8 mouse cellular contexts compared by ENCODE assay signal in the genomic region with DNA sequence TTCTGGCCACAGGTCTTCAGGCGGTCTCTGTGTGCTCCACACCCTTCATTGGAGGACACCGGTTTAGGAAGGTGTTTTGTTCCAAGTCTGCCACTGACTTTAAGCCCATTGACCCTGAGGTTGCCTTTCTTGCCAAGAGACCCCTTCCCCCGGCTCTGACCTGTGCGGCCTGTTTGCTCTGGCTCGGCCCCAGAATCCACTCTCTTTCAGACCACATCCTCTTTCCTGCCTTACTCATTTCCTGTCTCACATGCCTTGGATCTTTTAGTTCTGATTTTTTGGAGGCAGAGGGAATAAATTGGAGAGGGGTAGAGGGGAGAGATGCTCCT. TPM values are rescaled to one million over a fixed set of nuclear protein-coding genes. Genes with fewer than 3 reads are reported as not detected.
DNase-seq lines count a peak whose midpoint lies in the region; ATAC-seq and TF ChIP-seq lines count a peak whose summit lies in the region.

No protein-coding gene starts in this region.

- 31% methylated on average over 5 of the region's 5 CpGs for WGBS in forebrain, embryonic 10.5 days
- 7% methylated on average over 5 of the region's 5 CpGs for WGBS in lung, adult 2 months
- 9% methylated on average over 5 of the region's 5 CpGs for WGBS in stomach, embryonic 14.5 days

- peak overlapping the region; percentile 99 for H3K27ac ChIP-seq in forebrain, embryonic 10.5 days
- H3K27ac ChIP-seq in stomach, embryonic 14.5 days (ENCODE audit: low read length) = peak overlapping the region; percentile 69; the same call in 1 of the 2 replicates

- no peak for ATAC-seq in stomach, embryonic 14.5 days (ENCODE audit: insufficient number of reproducible peaks, insufficient read depth, low FRiP score, low read depth)

- DNase-seq in cerebellum, adult 9-10 months = peak; percentile 61
- DNase-seq in cerebellum, postnatal 4 days (ENCODE audit: low spot score in 2 of 2) = no peak
- no peak for DNase-seq in forebrain, embryonic 10.5 days (ENCODE audit: extremely low spot score, low spot score)
- DNase-seq in induced T-regulatory cell, adult 2 months (ENCODE audit: low read depth) = peak; percentile 46
- peak; percentile 45 for DNase-seq in lung, adult 2 months
- DNase-seq in retina, embryonic 14.5 days (ENCODE audit: low spot score) = no peak
- DNase-seq in adipocyte (ENCODE audit: low spot score) = no peak

- H3K9ac ChIP-seq in stomach, embryonic 14.5 days (replicated peaks; ENCODE audit: low read depth, low read length) = peak overlapping the region; percentile 98; the same call in 1 of the 2 replicates

- H3K9me3 ChIP-seq in forebrain, embryonic 10.5 days = no peaks in the 10 kb centered on the region
- H3K9me3 ChIP-seq in stomach, embryonic 14.5 days (ENCODE audit: control insufficient read depth, low read depth, low read length) = no peaks in the 10 kb centered on the region

- H3K4me1 ChIP-seq in forebrain, embryonic 10.5 days = peaks cover 84% of the 10 kb centered on the region
- H3K4me1 ChIP-seq in lung, adult 2 months (ENCODE audit: control insufficient read depth, insufficient read depth, low read length) = peaks cover 32% of the 10 kb centered on the region
- peaks cover 57% of the 10 kb centered on the region for H3K4me1 ChIP-seq in stomach, embryonic 14.5 days (ENCODE audit: control insufficient read depth, insufficient read depth, low read length)

- no peak for TF ChIP-seq POLR2A in lung, adult 2 months (IDR thresholded peaks at IDR 0.05; ENCODE audit: borderline replicate concordance, extremely low read depth, low read depth, low read length)

- H3K36me3 ChIP-seq in forebrain, embryonic 10.5 days (replicated peaks) = peaks cover 50% of the 10 kb centered on the region
- peaks cover 8% of the 10 kb centered on the region; the same call in 1 of the 2 replicates for H3K36me3 ChIP-seq in stomach, embryonic 14.5 days (ENCODE audit: control insufficient read depth, insufficient read depth, low read length)

- peak overlapping the region; percentile 96 for H3K4me2 ChIP-seq in stomach, embryonic 14.5 days (replicated peaks; ENCODE audit: low read depth, low read length)

- peak overlapping the region; percentile 95 for H3K4me3 ChIP-seq in forebrain, embryonic 10.5 days
- peak overlapping the region; percentile 29 for H3K4me3 ChIP-seq in lung, adult 2 months (replicated peaks; ENCODE audit: extremely low read depth, low read depth, low read length)
- peak overlapping the region; percentile 85 for H3K4me3 ChIP-seq in stomach, embryonic 14.5 days (ENCODE audit: low read depth, low read length)

- peaks cover 16% of the 10 kb centered on the region for H3K27me3 ChIP-seq in forebrain, embryonic 10.5 days (ENCODE audit: poor library complexity, severe bottlenecking)
- no peaks in the 10 kb centered on the region for H3K27me3 ChIP-seq in stomach, embryonic 14.5 days (ENCODE audit: control insufficient read depth, insufficient read depth, low read length)

- no peak for TF ChIP-seq CTCF in lung, adult 2 months (IDR thresholded peaks at IDR 0.05; ENCODE audit: insufficient read depth, low read length)

RNA-seq across cellular contexts. Expression of a gene that starts 25.5 kb away (rescaled TPM):
- polyA plus RNA-seq in forebrain, embryonic 10.5 days (2016; fragmentation: Nextera tagmentation; extraction: Ambion mirVana) = 0.07 and 0.17 TPM in 2 replicates
- polyA plus RNA-seq in lung, adult 2 months (2012; rRNA removed) = 0.34 and 0.58 TPM in 2 replicates
- polyA plus RNA-seq in stomach, embryonic 14.5 days (2014; fragmentation: Nextera tagmentation; extraction: Ambion mirVana) = 0.20 and 0.27 TPM in 2 replicates

Comparison
In these comparisons a context has a peak if more than half of its experiments do, and no peak if none do; other contexts are left out.
1. DNase-seq: peak in cerebellum, adult 9-10 months (single experiment), induced T-regulatory cell, adult 2 months (single experiment) and lung, adult 2 months (single experiment); none in cerebellum, postnatal 4 days (0 of 2), forebrain, embryonic 10.5 days (single experiment), retina, embryonic 14.5 days (single experiment) and adipocyte (single experiment).
2. H3K4me3 ChIP-seq: peak in every context shown above with its lines; median percentile 95 in forebrain, embryonic 10.5 days; 85 in stomach, embryonic 14.5 days; 29 in lung, adult 2 months.